In genomic region chr5:136782600-136782999, GRCm38 (mm10) we compare ENCODE assay signal across 14 mouse cellular contexts.
DNase-seq lines count a peak whose midpoint lies in the region; ATAC-seq and TF ChIP-seq lines count a peak whose summit lies in the region.
"Had no signal": no experiment of that assay in that cellular context is flagged by ENCODE, and none has a peak within 500 bp of the region (broad histone marks: within the 10 kb centered on the region; RNA-seq: fewer than 3 reads in every experiment).

No protein-coding gene starts in this region.

- H3K27me3 ChIP-seq in forebrain, embryonic 11.5 days (ENCODE audit: control insufficient read depth, insufficient read depth, low read length), result no peaks in the 10 kb centered on the region
- H3K27me3 ChIP-seq in forebrain, embryonic 13.5 days, result no peaks in the 10 kb centered on the region
- H3K27me3 ChIP-seq in hindbrain, embryonic 14.5 days (ENCODE audit: control insufficient read depth, insufficient read depth, low read length), result no peaks in the 10 kb centered on the region
- H3K27me3 ChIP-seq in hindbrain, embryonic 10.5 days (ENCODE audit: insufficient read depth, poor library complexity, severe bottlenecking), result no peaks in the 10 kb centered on the region
- H3K27me3 ChIP-seq in midbrain, embryonic 12.5 days, result 0 out of 2 replicates have a peak, but pooled peaks cover 7% of the 10 kb centered on the region
- no peaks in the 10 kb centered on the region for H3K27me3 ChIP-seq in midbrain, postnatal 0 days (ENCODE audit: insufficient read depth, low read length)
- no peaks in the 10 kb centered on the region for H3K27me3 ChIP-seq in midbrain, embryonic 15.5 days (replicated peaks)
- H3K27me3 ChIP-seq in intestine, embryonic 16.5 days (replicated peaks; ENCODE audit: control insufficient read depth, insufficient read depth, low read length), result no peaks in the 10 kb centered on the region

- 0 out of 2 replicates have a peak overlapping the region, but pooled peaks have one; percentile 15 for H3K4me2 ChIP-seq in forebrain, embryonic 11.5 days (ENCODE audit: low read depth, low read length, severe bottlenecking)
- H3K4me2 ChIP-seq in forebrain, embryonic 13.5 days, result no peak overlapping the region
- peak overlapping the region; percentile 4 for H3K4me2 ChIP-seq in hindbrain, embryonic 14.5 days (replicated peaks)
- H3K4me2 ChIP-seq in midbrain, embryonic 12.5 days (replicated peaks), result peak overlapping the region; percentile 19; the same call in 1 of the 2 replicates
- H3K4me2 ChIP-seq in midbrain, postnatal 0 days (ENCODE audit: low read depth, low read length, poor library complexity, severe bottlenecking), result no peak overlapping the region
- H3K4me2 ChIP-seq in midbrain, embryonic 15.5 days, result peak overlapping the region; percentile 26
- H3K4me2 ChIP-seq in intestine, embryonic 16.5 days (ENCODE audit: low read depth, low read length), result no peak overlapping the region; the same call in 1 of the 2 replicates

- H3K36me3 ChIP-seq in forebrain, embryonic 11.5 days (ENCODE audit: control insufficient read depth, insufficient read depth, low read length), result no peaks in the 10 kb centered on the region
- H3K36me3 ChIP-seq in forebrain, embryonic 13.5 days (ENCODE audit: poor library complexity, severe bottlenecking), result no peaks in the 10 kb centered on the region
- no peaks in the 10 kb centered on the region for H3K36me3 ChIP-seq in hindbrain, embryonic 14.5 days (replicated peaks; ENCODE audit: control insufficient read depth, insufficient read depth)
- H3K36me3 ChIP-seq in hindbrain, embryonic 10.5 days, result no peaks in the 10 kb centered on the region
- H3K36me3 ChIP-seq in midbrain, embryonic 12.5 days, result no peaks in the 10 kb centered on the region
- H3K36me3 ChIP-seq in midbrain, postnatal 0 days (ENCODE audit: insufficient read depth, low read length), result no peaks in the 10 kb centered on the region
- H3K36me3 ChIP-seq in midbrain, embryonic 15.5 days (replicated peaks), result no peaks in the 10 kb centered on the region
- no peaks in the 10 kb centered on the region for H3K36me3 ChIP-seq in intestine, embryonic 16.5 days (ENCODE audit: control insufficient read depth, insufficient read depth, low read length)

- no peak for ATAC-seq in forebrain, embryonic 11.5 days (replicated peaks; ENCODE audit: low FRiP score)
- ATAC-seq in forebrain, embryonic 13.5 days, result no peak
- ATAC-seq in hindbrain, embryonic 14.5 days (ENCODE audit: low FRiP score), result no peak
- no peak for ATAC-seq in midbrain, embryonic 12.5 days (ENCODE audit: low FRiP score, low read depth)
- no peak for ATAC-seq in midbrain, postnatal 0 days (ENCODE audit: low FRiP score)
- no peak for ATAC-seq in midbrain, embryonic 15.5 days (replicated peaks)
- no peak for ATAC-seq in intestine, embryonic 16.5 days
- ATAC-seq: Patski had no signal

- no peak overlapping the region for H3K4me3 ChIP-seq in forebrain, embryonic 11.5 days (ENCODE audit: low read depth, low read length)
- no peak overlapping the region for H3K4me3 ChIP-seq in forebrain, embryonic 13.5 days
- H3K4me3 ChIP-seq in hindbrain, embryonic 14.5 days (replicated peaks; ENCODE audit: low read length), result no peak overlapping the region
- no peak overlapping the region for H3K4me3 ChIP-seq in hindbrain, embryonic 10.5 days
- no peak overlapping the region for H3K4me3 ChIP-seq in midbrain, embryonic 12.5 days
- H3K4me3 ChIP-seq in midbrain, postnatal 0 days (ENCODE audit: low read depth, low read length), result no peak overlapping the region
- H3K4me3 ChIP-seq in midbrain, embryonic 15.5 days, result peak overlapping the region; percentile 16; the same call in 1 of the 2 replicates
- H3K4me3 ChIP-seq in intestine, embryonic 16.5 days (ENCODE audit: low read length), result no peak overlapping the region

- no peaks in the 10 kb centered on the region for H3K4me1 ChIP-seq in forebrain, embryonic 11.5 days (replicated peaks; ENCODE audit: control insufficient read depth, insufficient read depth, low read length)
- no peaks in the 10 kb centered on the region for H3K4me1 ChIP-seq in forebrain, embryonic 13.5 days
- H3K4me1 ChIP-seq in hindbrain, embryonic 14.5 days (replicated peaks; ENCODE audit: control insufficient read depth, insufficient read depth, low read length), result no peaks in the 10 kb centered on the region
- no peaks in the 10 kb centered on the region for H3K4me1 ChIP-seq in hindbrain, embryonic 10.5 days (replicated peaks)
- 0 out of 2 replicates have a peak, but pooled peaks cover 4% of the 10 kb centered on the region for H3K4me1 ChIP-seq in midbrain, embryonic 12.5 days
- H3K4me1 ChIP-seq in midbrain, postnatal 0 days (ENCODE audit: insufficient read depth, low read length), result no peaks in the 10 kb centered on the region
- H3K4me1 ChIP-seq in midbrain, embryonic 15.5 days, result no peaks in the 10 kb centered on the region
- no peaks in the 10 kb centered on the region for H3K4me1 ChIP-seq in intestine, embryonic 16.5 days (ENCODE audit: control insufficient read depth, insufficient read depth, low read length)

- H3K9ac ChIP-seq in forebrain, embryonic 11.5 days (ENCODE audit: low read length), result no peak overlapping the region
- no peak overlapping the region for H3K9ac ChIP-seq in forebrain, embryonic 13.5 days
- H3K9ac ChIP-seq in hindbrain, embryonic 14.5 days, result no peak overlapping the region
- H3K9ac ChIP-seq in midbrain, embryonic 12.5 days (replicated peaks), result no peak overlapping the region
- no peak overlapping the region for H3K9ac ChIP-seq in midbrain, postnatal 0 days (replicated peaks; ENCODE audit: low read length, poor library complexity, severe bottlenecking)
- H3K9ac ChIP-seq in midbrain, embryonic 15.5 days, result no peak overlapping the region
- no peak overlapping the region for H3K9ac ChIP-seq in intestine, embryonic 16.5 days (ENCODE audit: low read depth, low read length)

- no peak overlapping the region for H3K27ac ChIP-seq in forebrain, embryonic 11.5 days (ENCODE audit: low read depth, low read length)
- no peak overlapping the region for H3K27ac ChIP-seq in forebrain, embryonic 13.5 days
- H3K27ac ChIP-seq in hindbrain, embryonic 14.5 days, result no peak overlapping the region
- H3K27ac ChIP-seq in hindbrain, embryonic 10.5 days, result no peak overlapping the region
- H3K27ac ChIP-seq in midbrain, embryonic 12.5 days (replicated peaks), result no peak overlapping the region
- no peak overlapping the region for H3K27ac ChIP-seq in midbrain, postnatal 0 days (ENCODE audit: low read depth, low read length)
- no peak overlapping the region for H3K27ac ChIP-seq in midbrain, embryonic 15.5 days
- no peak overlapping the region for H3K27ac ChIP-seq in intestine, embryonic 16.5 days (ENCODE audit: low read length)

- 55% methylated on average over 13 of the region's 13 CpGs for WGBS in forebrain, embryonic 11.5 days
- WGBS in forebrain, embryonic 13.5 days, result 58% methylated on average over 13 of the region's 13 CpGs
- 68% methylated on average over 13 of the region's 13 CpGs for WGBS in hindbrain, embryonic 14.5 days
- whole genome bisulfite sequencing in hindbrain, embryonic 10.5 days, result 67% methylated on average over 13 of the region's 13 CpGs
- 61% methylated on average over 13 of the region's 13 CpGs for WGBS in midbrain, embryonic 12.5 days
- WGBS in midbrain, postnatal 0 days, result 72% methylated on average over 13 of the region's 13 CpGs
- WGBS in midbrain, embryonic 15.5 days, result 63% methylated on average over 13 of the region's 13 CpGs
- WGBS in intestine, embryonic 16.5 days, result 52% methylated on average over 13 of the region's 13 CpGs

- DNase-seq in forebrain, embryonic 11.5 days (ENCODE audit: low spot score), result no peak
- DNase-seq in hindbrain, embryonic 14.5 days (ENCODE audit: low spot score), result no peak
- DNase-seq in hindbrain, embryonic 10.5 days (ENCODE audit: low spot score), result no peak
- no peak for DNase-seq in midbrain, postnatal 0 days (ENCODE audit: low spot score)
- DNase-seq: adrenal gland, adult 2 months; cerebellum, adult 9-11 months; lung, adult 18-20 months; retina, postnatal 1 day; thymus, postnatal 4 days had no signal

- no peaks in the 10 kb centered on the region for H3K9me3 ChIP-seq in forebrain, embryonic 11.5 days (ENCODE audit: control insufficient read depth, low read length)
- no peaks in the 10 kb centered on the region for H3K9me3 ChIP-seq in forebrain, embryonic 13.5 days (replicated peaks)
- no peaks in the 10 kb centered on the region for H3K9me3 ChIP-seq in hindbrain, embryonic 14.5 days (ENCODE audit: control insufficient read depth, low read length)
- 0 out of 2 replicates have a peak, but pooled peaks cover under 1% of the 10 kb centered on the region for H3K9me3 ChIP-seq in hindbrain, embryonic 10.5 days
- H3K9me3 ChIP-seq in midbrain, embryonic 12.5 days, result no peaks in the 10 kb centered on the region
- no peaks in the 10 kb centered on the region for H3K9me3 ChIP-seq in midbrain, postnatal 0 days (ENCODE audit: low read length)
- no peaks in the 10 kb centered on the region for H3K9me3 ChIP-seq in midbrain, embryonic 15.5 days
- H3K9me3 ChIP-seq in intestine, embryonic 16.5 days (ENCODE audit: control insufficient read depth, low read length), result no peaks in the 10 kb centered on the region

- TF ChIP-seq CTCF in midbrain, postnatal 0 days (IDR thresholded peaks at IDR 0.05), result no peak

Comparison
In these comparisons a context has a peak if more than half of its experiments do, and no peak if none do; other contexts are left out.
1. H3K4me2 ChIP-seq: peak in forebrain, embryonic 11.5 days (single experiment), hindbrain, embryonic 14.5 days (single experiment), midbrain, embryonic 12.5 days (single experiment) and midbrain, embryonic 15.5 days (single experiment); none in forebrain, embryonic 13.5 days (single experiment), midbrain, postnatal 0 days (single experiment) and intestine, embryonic 16.5 days (single experiment).